Mouse (Mus musculus) forebrain, embryonic 14.5 days (tissue): ENCODE measurements at regions not wholly inside any gene's neighbourhood (a gene's known extent, or its start where the extent isn't known, plus 50 kb on each side); places are given as distances from the start of the nearest gene placed in this dataset.

Experiments
- ATAC-seq: fragments of 200-750 bp; cut with Nextera tagmentation; 2 replicates; pipeline ENCODE4 v1.8.0; 2017; ENCODE audit warnings: mild to moderate bottlenecking, moderate library complexity
- DNase-seq: peaks from one replicate; pipeline ENCODE4 v3.0.0-alpha.2; 2015; ENCODE audit warnings: low spot score
- H3K27ac ChIP-seq: fragments of 300-500 bp; sonication (generic); 2 replicates; pipeline ENCODE4 v1.5.1; 2014; ENCODE audit warnings: low read depth, mild to moderate bottlenecking, control low read depth, low read length, moderate library complexity
- H3K27me3 ChIP-seq: fragments of 300-500 bp; sonication (generic); replicated peaks from 2 replicates; pipeline ENCODE4 v1.6.1; 2014; ENCODE audit warnings: low read length, control low read depth, mixed read lengths; ENCODE audit not compliant: control insufficient read depth, insufficient read depth
- H3K36me3 ChIP-seq: fragments of 300-500 bp; sonication (generic); 2 replicates; pipeline ENCODE4 v1.6.1; 2014; ENCODE audit warnings: low read length, control low read depth; ENCODE audit not compliant: control insufficient read depth, insufficient read depth
- H3K4me1 ChIP-seq: fragments of 300-500 bp; sonication (generic); 2 replicates; pipeline ENCODE4 v1.6.1; 2014; ENCODE audit warnings: antibody characterized with exemption, low read length, control low read depth; ENCODE audit not compliant: control insufficient read depth, insufficient read depth
- H3K4me2 ChIP-seq: fragments of 300-500 bp; sonication (generic); 2 replicates; pipeline ENCODE4 v1.6.1; 2014; ENCODE audit warnings: mild to moderate bottlenecking, control low read depth, low read length
- H3K4me3 ChIP-seq: fragments of 300-500 bp; sonication (generic); 2 replicates; pipeline ENCODE4 v1.5.1; 2014; ENCODE audit warnings: low read depth, low read length, control low read depth
- H3K9ac ChIP-seq: fragments of 300-500 bp; sonication (generic); 2 replicates; pipeline ENCODE4 v1.6.1; 2014; ENCODE audit warnings: mild to moderate bottlenecking, low read length, control low read depth, moderate library complexity
- H3K9me3 ChIP-seq: fragments of 300-500 bp; sonication (generic); replicated peaks from 2 replicates; pipeline ENCODE4 v1.6.1; 2016; ENCODE audit warnings: low read length, control low read depth, mixed read lengths; ENCODE audit not compliant: control insufficient read depth
- WGBS: fragments of 180-500 bp; shearing (Covaris S2); extraction: QIAGEN DNeasy Blood & Tissue Kit; methylation state at CpG from one replicate; pipeline ENCODE4 v1.1.7; 2014; 5-methylcytosine and 5-hydroxymethylcytosine counted together

GRCm38 (mm10) chr6:51220778-51221177, 211.7 kb upstream of the Nfe2l3 start:
- Histone ChIP-seq H3K9ac (no peak overlapping the region), H3K9me3 (no peaks in the 10 kb centered on the region), H3K4me3 (no peak overlapping the region), H3K4me2 (no peak overlapping the region), H3K27ac (no peak overlapping the region), H3K27me3 (no peaks in the 10 kb centered on the region), H3K4me1 (peaks cover 3% of the 10 kb centered on the region; the same call in 1 of the 2 replicates), H3K36me3 (no peaks in the 10 kb centered on the region)
- ATAC-seq (no peak), DNase-seq (no peak)
- WGBS, result 69% methylated on average over 4 of the region's 4 CpGs

GRCm38 (mm10) chr6:51236077-51236740, 196.3 kb upstream of the Nfe2l3 start:
- ATAC-seq (no peak), DNase-seq (no peak)
- Histone ChIP-seq H3K4me2 (no peak overlapping the region), H3K36me3 (no peaks in the 10 kb centered on the region), H3K9ac (no peak overlapping the region), H3K4me1 (no peaks in the 10 kb centered on the region), H3K4me3 (no peak overlapping the region), H3K9me3 (no peaks in the 10 kb centered on the region), H3K27me3 (no peaks in the 10 kb centered on the region), H3K27ac (no peak overlapping the region)
- WGBS, result 93% methylated on average over 11 of the region's 11 CpGs

DNA sequence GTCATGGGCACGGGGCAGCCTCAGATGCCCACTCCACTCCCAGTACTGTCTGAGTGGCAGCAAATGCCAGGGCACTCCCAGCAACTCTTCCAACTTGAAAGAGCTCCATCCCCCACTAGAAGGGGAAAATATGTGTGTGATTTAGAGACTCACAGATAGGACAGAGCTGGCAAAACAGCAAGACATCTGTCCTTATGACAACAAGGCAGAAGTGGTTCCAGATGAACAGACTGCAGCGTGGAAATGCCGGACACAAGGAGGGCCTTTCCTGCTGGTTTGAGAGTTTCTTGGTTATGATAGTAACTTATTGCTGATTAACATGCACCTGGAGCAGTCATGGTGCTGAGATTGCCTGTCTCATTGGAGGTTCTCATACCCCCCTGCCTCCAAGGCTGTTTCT, 192.4 kb upstream of the Nfe2l3 start:
- H3K9me3 ChIP-seq, result peaks cover 2% of the 10 kb centered on the region; the same call in 1 of the 2 replicates
- WGBS, result 94% methylated on average over 3 of the region's 3 CpGs
- H3K36me3 ChIP-seq, result no peaks in the 10 kb centered on the region
- no peak overlapping the region for H3K4me3 ChIP-seq
- DNase-seq (no peak), ATAC-seq (no peak)
- H3K4me1 ChIP-seq, result no peaks in the 10 kb centered on the region
- H3K27me3 ChIP-seq, result no peaks in the 10 kb centered on the region
- H3K27ac ChIP-seq, result no peak overlapping the region
- H3K4me2 ChIP-seq, result no peak overlapping the region
- no peak overlapping the region for H3K9ac ChIP-seq

- H3K9ac ChIP-seq, result no peak overlapping the region
- no peaks in the 10 kb centered on the region for H3K27me3 ChIP-seq
- ATAC-seq (no peak), DNase-seq (no peak)
- H3K27ac ChIP-seq, result no peak overlapping the region
- no peak overlapping the region for H3K4me3 ChIP-seq
- H3K9me3 ChIP-seq, result no peaks in the 10 kb centered on the region
- H3K4me1 ChIP-seq, result no peaks in the 10 kb centered on the region
- H3K36me3 ChIP-seq, result no peaks in the 10 kb centered on the region
- no peak overlapping the region for H3K4me2 ChIP-seq
Measured at GRCm38 (mm10) chr6:51250233-51250632, 182.2 kb upstream of the Nfe2l3 start.

DNA sequence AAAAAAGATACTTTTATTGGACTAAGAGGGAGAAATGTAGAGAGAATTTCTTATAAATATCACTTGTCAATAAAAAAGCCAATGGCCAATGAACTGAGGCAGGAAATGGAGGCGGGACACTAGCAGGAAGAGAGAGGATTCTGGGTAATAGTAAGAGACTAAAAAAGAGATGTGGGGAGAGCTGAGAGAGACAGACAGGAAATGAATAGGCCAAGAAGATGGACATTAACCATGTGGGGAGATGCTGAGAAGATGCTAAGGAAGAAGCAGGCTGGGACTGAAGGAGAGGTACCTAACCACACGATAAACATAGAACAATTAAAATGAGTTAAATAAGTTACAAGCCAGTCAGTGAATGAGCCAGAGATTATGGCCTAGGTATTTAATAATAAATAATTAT, 181.0 kb upstream of the Nfe2l3 start:
- DNase-seq (no peak), ATAC-seq (no peak)
- Histone ChIP-seq H3K36me3 (no peaks in the 10 kb centered on the region), H3K27me3 (no peaks in the 10 kb centered on the region), H3K27ac (no peak overlapping the region), H3K4me2 (no peak overlapping the region), H3K9ac (no peak overlapping the region), H3K9me3 (no peaks in the 10 kb centered on the region), H3K4me1 (no peaks in the 10 kb centered on the region), H3K4me3 (no peak overlapping the region)
- WGBS, result 96% methylated on average over 2 of the region's 2 CpGs

- ATAC-seq, result no peak
- Histone ChIP-seq H3K4me1 (no peaks in the 10 kb centered on the region), H3K4me3 (no peak overlapping the region), H3K9ac (no peak overlapping the region), H3K27ac (no peak overlapping the region), H3K27me3 (no peaks in the 10 kb centered on the region), H3K36me3 (no peaks in the 10 kb centered on the region), H3K4me2 (no peak overlapping the region), H3K9me3 (no peaks in the 10 kb centered on the region)
- WGBS, result 83% methylated on average over 3 of the region's 3 CpGs
- no peak for DNase-seq
Measured at GRCm38 (mm10) chr6:51252721-51253120, 179.7 kb upstream of the Nfe2l3 start.

- H3K4me3 ChIP-seq, result no peak overlapping the region
- 0 out of 2 replicates have a peak, but pooled peaks cover 2% of the 10 kb centered on the region for H3K9me3 ChIP-seq
- H3K4me1 ChIP-seq, result no peaks in the 10 kb centered on the region
- ATAC-seq (no peak), DNase-seq (peak; percentile 38)
- no peak overlapping the region for H3K27ac ChIP-seq
- H3K4me2 ChIP-seq, result no peak overlapping the region
- 71% methylated on average over 4 of the region's 4 CpGs for WGBS
- H3K36me3 ChIP-seq, result no peaks in the 10 kb centered on the region
- H3K9ac ChIP-seq, result no peak overlapping the region
- no peaks in the 10 kb centered on the region for H3K27me3 ChIP-seq
Measured at GRCm38 (mm10) chr6:51256631-51257030, 175.8 kb upstream of the Nfe2l3 start.

DNA sequence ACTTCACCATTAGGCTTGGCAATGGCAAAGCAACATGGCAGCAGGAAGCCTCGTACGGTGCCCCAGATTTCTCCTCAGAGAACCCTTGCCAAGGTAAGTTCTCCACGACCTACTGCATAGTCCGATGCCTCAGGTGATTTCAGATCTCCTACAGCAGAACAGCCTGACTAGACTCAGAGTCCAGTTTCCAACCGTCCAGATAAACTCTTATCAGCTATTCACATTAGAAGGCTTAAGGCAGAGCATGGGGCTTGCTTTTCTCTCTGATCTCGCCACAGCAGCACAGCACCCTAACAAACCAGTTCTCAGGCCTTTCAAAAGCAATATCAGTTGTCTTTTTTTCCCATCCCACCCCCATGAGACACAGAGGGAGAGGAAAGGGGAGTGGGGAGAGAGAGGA, 174.9 kb upstream of the Nfe2l3 start:
- no peak overlapping the region for H3K4me3 ChIP-seq
- ATAC-seq (no peak), DNase-seq (no peak)
- no peaks in the 10 kb centered on the region for H3K27me3 ChIP-seq
- H3K9ac ChIP-seq, result no peak overlapping the region
- no peak overlapping the region for H3K27ac ChIP-seq
- no peak overlapping the region for H3K4me2 ChIP-seq
- H3K36me3 ChIP-seq, result no peaks in the 10 kb centered on the region
- 0 out of 2 replicates have a peak, but pooled peaks cover 2% of the 10 kb centered on the region for H3K9me3 ChIP-seq
- H3K4me1 ChIP-seq, result no peaks in the 10 kb centered on the region
- WGBS, result 84% methylated on average over 6 of the region's 6 CpGs

DNA sequence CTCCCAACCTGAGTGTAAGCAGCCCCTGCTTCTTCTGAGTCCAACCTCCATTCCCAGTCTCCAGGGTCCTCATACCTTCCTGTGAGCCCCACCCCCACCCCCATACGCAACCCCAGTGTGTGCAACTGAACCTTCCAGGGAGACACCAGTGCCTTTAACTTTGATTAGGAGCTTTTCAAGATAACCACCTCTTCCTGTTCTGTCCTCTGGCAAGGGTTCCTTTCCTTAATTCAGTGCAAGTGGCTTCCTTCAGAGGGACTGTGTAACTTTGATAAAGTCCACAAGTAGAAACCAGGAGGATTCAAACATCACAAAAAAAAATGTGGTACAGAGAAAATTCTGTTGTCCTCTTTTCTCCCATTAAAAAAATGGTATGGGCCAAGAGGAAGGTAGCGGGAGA, 174.2 kb upstream of the Nfe2l3 start:
- no peaks in the 10 kb centered on the region for H3K4me1 ChIP-seq
- no peak overlapping the region for H3K27ac ChIP-seq
- WGBS, result 80% methylated on average over 2 of the region's 2 CpGs
- ATAC-seq (no peak), DNase-seq (no peak)
- no peaks in the 10 kb centered on the region for H3K27me3 ChIP-seq
- 0 out of 2 replicates have a peak, but pooled peaks cover 2% of the 10 kb centered on the region for H3K9me3 ChIP-seq
- H3K36me3 ChIP-seq, result no peaks in the 10 kb centered on the region
- no peak overlapping the region for H3K4me2 ChIP-seq
- H3K9ac ChIP-seq, result no peak overlapping the region
- H3K4me3 ChIP-seq, result no peak overlapping the region
